Mouse (Mus musculus): ENCODE results near the gene Tmtc1. TPM values are rescaled to one million over a fixed set of nuclear protein-coding genes. Genes with fewer than 3 reads are reported as not detected.

The Tmtc1 gene
- polyA plus RNA-seq, 1 experiment from 2014 or later, result 2.2 TPM

DNA sequence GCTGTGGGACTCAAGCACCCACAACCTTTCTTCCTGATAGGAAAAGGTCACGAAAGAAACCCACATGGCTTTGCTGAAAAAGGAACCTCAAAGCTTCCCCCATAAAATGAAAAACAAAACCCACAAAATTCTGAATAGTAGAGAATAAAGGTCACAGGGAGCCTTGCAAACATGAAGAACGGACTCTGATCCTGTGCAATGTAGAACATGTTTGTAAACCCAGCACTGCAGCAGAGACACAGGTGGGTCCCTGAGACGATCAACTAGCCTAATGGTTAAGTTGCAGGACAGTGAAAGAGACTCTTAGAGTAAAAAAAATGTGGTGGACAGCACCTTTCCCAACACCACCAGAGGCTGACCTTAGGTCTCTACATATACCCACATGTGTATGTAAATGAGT, 244.5 kb downstream of the Tmtc1 start:
- Histone ChIP-seq H3K4me3 (ENCODE audit: low read depth, low read length) (no peak overlapping the region), H3K27ac (ENCODE audit: low read length) (no peak overlapping the region), H3K9ac (replicated peaks; ENCODE audit: low read depth) (no peak overlapping the region), H3K4me1 (ENCODE audit: insufficient read depth, low read depth, low read length) (no peaks in the 10 kb centered on the region), H3K9me3 (ENCODE audit: low read length) (no peaks in the 10 kb centered on the region), H3K36me3 (ENCODE audit: insufficient read depth, low read length) (peaks cover 17% of the 10 kb centered on the region; the same call in 1 of the 2 replicates), H3K27me3 (replicated peaks; ENCODE audit: insufficient read depth, low read length) (no peaks in the 10 kb centered on the region), H3K4me2 (replicated peaks; ENCODE audit: low read depth, low read length) (no peak overlapping the region)
- ATAC-seq (no peak), DNase-seq (ENCODE audit: low spot score) (no peak)
- TF ChIP-seq CTCF (IDR thresholded peaks at IDR 0.05) (no peak), EP300 (IDR thresholded peaks at IDR 0.05) (no peak)
- WGBS, result 89% methylated on average over 3 of the region's 3 CpGs

DNA sequence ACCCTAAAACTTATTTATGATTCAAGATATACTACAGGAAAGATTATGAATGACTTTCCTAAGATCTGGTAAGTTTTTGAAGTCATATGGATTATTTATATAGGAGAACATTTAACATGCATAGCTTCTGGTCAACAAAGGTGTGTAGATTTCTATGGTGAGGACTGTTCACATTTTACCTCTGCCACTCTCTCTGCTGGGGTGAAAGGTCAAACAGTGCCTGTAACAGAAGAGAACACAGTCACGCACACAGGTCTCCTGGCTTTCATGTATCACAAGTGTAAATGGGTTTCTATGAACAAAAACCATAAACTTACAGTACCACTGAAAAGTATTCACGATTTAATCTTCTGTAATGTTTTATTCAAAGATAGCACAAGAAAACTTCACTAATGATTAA, 245.0 kb downstream of the Tmtc1 start:
- H3K4me1 ChIP-seq (ENCODE audit: insufficient read depth, low read depth, low read length), result no peaks in the 10 kb centered on the region
- H3K4me2 ChIP-seq (replicated peaks; ENCODE audit: low read depth, low read length), result no peak overlapping the region
- DNase-seq (ENCODE audit: low spot score), result no peak
- no peak overlapping the region for H3K4me3 ChIP-seq (ENCODE audit: low read depth, low read length)
- H3K27ac ChIP-seq (ENCODE audit: low read length), result no peak overlapping the region
- H3K9ac ChIP-seq (replicated peaks; ENCODE audit: low read depth), result no peak overlapping the region
- no peak for ATAC-seq
- 86% methylated on average over 2 of the region's 2 CpGs for WGBS
- H3K27me3 ChIP-seq (replicated peaks; ENCODE audit: insufficient read depth, low read length), result no peaks in the 10 kb centered on the region
- H3K9me3 ChIP-seq (ENCODE audit: low read length), result no peaks in the 10 kb centered on the region
- H3K36me3 ChIP-seq (ENCODE audit: insufficient read depth, low read length), result peaks cover 17% of the 10 kb centered on the region; the same call in 1 of the 2 replicates
- no peak for TF ChIP-seq EP300 (IDR thresholded peaks at IDR 0.05)
- no peak for TF ChIP-seq CTCF (IDR thresholded peaks at IDR 0.05)

DNA sequence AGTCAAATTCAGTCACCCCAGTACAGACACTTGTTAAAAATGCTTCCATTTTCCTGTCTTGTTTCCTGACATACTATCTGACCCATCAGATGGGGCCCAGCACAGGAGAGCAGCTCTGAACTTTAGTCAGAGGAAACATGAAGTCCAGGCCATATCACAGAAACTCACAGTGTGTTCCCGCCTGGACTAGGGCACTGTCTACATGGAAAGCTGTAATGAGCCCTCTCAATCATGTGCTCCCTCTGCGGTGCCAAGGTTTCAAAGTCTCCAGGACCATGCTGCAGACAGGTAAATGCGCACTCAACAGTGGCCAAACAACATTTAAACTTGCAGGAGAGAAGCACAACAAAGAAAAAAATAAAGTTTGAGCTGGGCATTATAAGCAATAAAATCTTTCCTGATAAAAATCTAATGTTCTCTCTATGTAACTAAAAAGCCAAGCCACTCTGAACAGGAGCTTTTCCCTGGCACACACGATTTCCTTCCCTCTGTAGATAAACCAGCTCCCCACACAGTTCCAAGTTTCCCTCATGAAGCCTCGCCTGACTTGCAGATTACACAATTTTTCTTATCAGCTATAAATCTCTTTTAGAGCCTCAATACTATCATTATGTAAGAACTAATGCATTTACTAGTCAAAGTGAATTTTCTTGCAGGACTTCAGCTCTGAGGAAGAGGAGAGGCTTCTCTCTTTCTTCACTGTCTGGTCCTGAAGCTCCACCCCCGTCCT, 250.1 kb downstream of the Tmtc1 start:
- H3K4me1 ChIP-seq (ENCODE audit: insufficient read depth, low read depth, low read length), result no peaks in the 10 kb centered on the region
- no peak overlapping the region for H3K4me2 ChIP-seq (replicated peaks; ENCODE audit: low read depth, low read length)
- no peak for TF ChIP-seq CTCF (IDR thresholded peaks at IDR 0.05)
- TF ChIP-seq EP300 (IDR thresholded peaks at IDR 0.05), result no peak
- H3K36me3 ChIP-seq (ENCODE audit: insufficient read depth, low read length), result peaks cover 16% of the 10 kb centered on the region
- no peaks in the 10 kb centered on the region for H3K27me3 ChIP-seq (replicated peaks; ENCODE audit: insufficient read depth, low read length)
- WGBS, result 70% methylated on average over 6 of the region's 6 CpGs
- DNase-seq (ENCODE audit: low spot score) (no peak), ATAC-seq (no peak)
- no peak overlapping the region for H3K4me3 ChIP-seq (ENCODE audit: low read depth, low read length)
- no peak overlapping the region for H3K27ac ChIP-seq (ENCODE audit: low read length)
- no peaks in the 10 kb centered on the region for H3K9me3 ChIP-seq (ENCODE audit: low read length)
- H3K9ac ChIP-seq (replicated peaks; ENCODE audit: low read depth), result no peak overlapping the region

DNA sequence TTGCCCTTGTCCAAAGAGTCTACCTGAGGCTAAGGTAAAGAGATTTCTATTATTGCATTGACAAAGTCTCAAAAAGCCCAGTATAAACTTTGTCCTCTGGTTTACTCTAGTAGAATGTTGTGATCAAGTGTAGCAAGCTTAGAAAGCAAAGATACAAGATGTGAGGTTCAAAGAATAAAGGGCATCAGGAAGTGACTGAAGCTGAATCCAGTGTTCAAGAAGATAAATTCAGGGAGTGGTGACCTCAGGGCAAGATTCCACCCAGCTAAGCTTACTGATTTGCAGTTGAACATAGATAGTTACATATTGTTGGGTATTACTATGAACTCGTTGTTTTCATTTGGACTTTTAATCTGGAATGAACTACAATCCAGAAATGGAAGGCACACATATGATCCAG, 258.5 kb downstream of the Tmtc1 start:
- H3K4me3 ChIP-seq (ENCODE audit: low read depth, low read length), result no peak overlapping the region
- ATAC-seq (no peak), DNase-seq (ENCODE audit: low spot score) (no peak)
- TF ChIP-seq CTCF (IDR thresholded peaks at IDR 0.05) (no peak), EP300 (IDR thresholded peaks at IDR 0.05) (no peak)
- no peaks in the 10 kb centered on the region for H3K27me3 ChIP-seq (replicated peaks; ENCODE audit: insufficient read depth, low read length)
- H3K9ac ChIP-seq (replicated peaks; ENCODE audit: low read depth), result no peak overlapping the region
- H3K4me1 ChIP-seq (ENCODE audit: insufficient read depth, low read depth, low read length), result no peaks in the 10 kb centered on the region
- no peaks in the 10 kb centered on the region for H3K9me3 ChIP-seq (ENCODE audit: low read length)
- peaks cover 31% of the 10 kb centered on the region for H3K36me3 ChIP-seq (ENCODE audit: insufficient read depth, low read length)
- WGBS, result 91% methylated on average over 1 of the region's 1 CpGs
- H3K27ac ChIP-seq (ENCODE audit: low read length), result no peak overlapping the region
- no peak overlapping the region for H3K4me2 ChIP-seq (replicated peaks; ENCODE audit: low read depth, low read length)

Other genes with a start within 250 kb of the Tmtc1 start
- 159 and 168 TPM in 2 replicates for gene Ergic2, start 232.0 kb downstream of the Tmtc1 start, polyA plus RNA-seq (2015; fragmentation: Nextera tagmentation; extraction: Ambion mirVana)

Data from lung, postnatal 0 days (tissue).